Mouse (Mus musculus) testis, postnatal 14 days (tissue): ENCODE results near the gene Gm47429.
"Not testable (repeated sequence)": the region's sequence is repeated elsewhere in the genome, so short reads cannot be mapped to it uniquely, and the experiment has no call there.

Experiments
- DNase-seq: peaks from one replicate; pipeline ENCODE4 v3.0.0; 2021; ENCODE audit warnings: low spot score

The Gm47429 gene

DNA sequence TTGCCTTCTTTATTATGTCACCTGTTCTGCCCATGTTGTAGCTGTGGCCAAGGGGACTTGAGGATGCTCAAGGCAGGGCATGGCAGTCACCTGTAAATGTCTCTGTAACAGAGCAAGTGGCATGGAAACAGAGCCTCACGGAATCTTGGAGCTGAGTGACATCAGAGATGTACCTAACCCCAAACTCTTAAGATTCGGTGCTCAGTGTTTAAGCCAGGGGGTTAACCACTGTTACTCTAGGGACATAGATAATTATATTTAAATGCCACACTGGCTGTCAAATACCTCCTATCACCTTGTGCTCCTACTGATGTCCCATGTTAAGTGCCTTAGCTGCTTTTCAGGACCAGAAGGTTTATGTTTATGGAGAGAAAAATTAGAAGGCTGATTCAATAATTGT is at the start of gene Gm47429:
Gene Gm47429, minus strand, starts transcription at position 101 of the 400 bp plus-strand sequence.
- DNase-seq = no peak

DNA sequence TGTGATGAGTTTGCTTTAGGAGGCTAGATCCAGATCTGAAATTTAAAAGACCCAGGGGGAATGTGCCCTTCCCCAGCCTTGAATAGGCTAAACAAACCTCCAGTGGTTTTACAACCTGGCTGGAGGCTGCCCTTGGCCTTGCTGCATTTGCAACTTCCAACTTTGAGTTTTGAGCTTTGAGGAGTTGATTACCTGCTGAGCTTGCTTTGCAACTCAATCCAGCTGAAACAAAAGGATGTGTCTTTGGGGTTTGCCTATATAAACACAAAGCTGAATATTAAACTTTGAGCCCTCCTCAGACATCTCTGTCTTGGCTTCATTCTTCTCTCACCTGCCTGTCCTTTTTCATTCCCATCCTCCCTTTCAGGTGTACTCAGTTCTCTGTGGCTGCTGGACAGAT is 44.8 kb upstream of the Gm47429 start:
- DNase-seq = not testable (repeated sequence)

- DNase-seq = peak; percentile 14
Measured at GRCm38 (mm10) chr13:50467007-50467406, 23.3 kb upstream of the Gm47429 start, which contains the start of gene Nutm2. Nutm2 (plus strand) TSS chr13:50467307.

- peak; percentile 12 for DNase-seq
Measured at GRCm38 (mm10) chr13:50464621-50465562, 21.2 kb upstream of the Gm47429 start.

DNA sequence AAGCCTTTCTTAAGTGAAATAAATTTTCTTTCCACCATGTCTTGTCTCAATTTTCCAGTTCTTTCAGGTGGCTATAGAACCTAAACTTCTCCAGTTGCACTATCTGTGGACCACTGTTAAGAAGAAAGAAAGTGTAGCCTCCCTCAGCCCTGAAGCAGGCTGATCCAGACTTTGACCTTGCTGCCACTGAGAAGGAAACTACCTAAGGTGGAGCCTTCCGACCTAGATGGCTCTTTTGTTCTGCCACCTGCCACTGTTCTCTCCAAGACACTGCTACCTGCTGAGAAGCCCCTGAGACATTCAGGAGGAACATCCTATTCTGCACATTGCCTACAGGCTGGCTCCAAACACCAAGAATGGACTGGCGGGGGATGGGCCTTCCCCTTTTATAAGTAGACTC is 16.7 kb upstream of the Gm47429 start:
- not testable (repeated sequence) for DNase-seq

GRCm38 (mm10) chr13:50453426-50453825 is 9.7 kb upstream of the Gm47429 start:
- no peak for DNase-seq

GRCm38 (mm10) chr13:50452266-50452665 is 8.6 kb upstream of the Gm47429 start:
- DNase-seq = not testable (repeated sequence)

DNA sequence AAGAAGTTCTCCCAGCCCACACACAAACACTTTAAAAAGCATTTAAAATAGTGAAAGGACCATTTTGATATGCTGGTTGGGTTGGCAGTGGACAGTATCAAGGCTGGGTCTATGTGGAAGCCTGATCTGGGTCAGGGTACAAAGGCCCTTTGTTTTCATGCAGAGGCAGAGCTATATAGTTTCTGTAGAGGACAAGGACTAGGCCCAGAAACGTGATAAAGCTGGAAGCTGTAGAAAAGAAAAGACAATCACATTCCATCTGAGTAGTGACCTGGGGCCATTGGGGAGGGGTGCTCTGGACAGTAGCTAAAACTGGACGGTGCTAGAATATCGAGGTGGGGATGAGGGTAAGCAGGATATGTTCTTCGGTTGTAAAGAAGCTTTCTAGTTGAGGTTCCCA is 1.5 kb upstream of the Gm47429 start:
- DNase-seq = no peak

DNA sequence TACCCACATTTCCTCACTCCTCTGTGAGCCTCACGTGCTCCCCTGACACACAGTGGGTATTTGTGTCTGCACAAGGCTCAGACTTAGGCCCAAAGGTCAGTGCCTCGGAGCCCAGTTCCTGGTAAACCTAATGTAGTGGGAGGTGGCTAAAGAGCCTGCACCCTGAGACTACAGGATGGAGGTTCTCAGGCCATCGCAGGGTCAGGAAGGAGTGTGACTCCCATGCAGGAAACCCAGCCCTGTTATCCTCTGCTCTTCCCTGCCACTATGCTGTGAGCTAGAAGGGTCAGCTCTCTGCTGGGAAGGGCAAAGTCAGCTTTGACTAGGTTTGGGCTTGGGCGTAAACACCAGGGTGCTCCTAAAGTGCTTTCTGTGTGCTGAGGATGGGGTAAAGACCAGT is 17.0 kb downstream of the Gm47429 start:
- DNase-seq = no peak

DNA sequence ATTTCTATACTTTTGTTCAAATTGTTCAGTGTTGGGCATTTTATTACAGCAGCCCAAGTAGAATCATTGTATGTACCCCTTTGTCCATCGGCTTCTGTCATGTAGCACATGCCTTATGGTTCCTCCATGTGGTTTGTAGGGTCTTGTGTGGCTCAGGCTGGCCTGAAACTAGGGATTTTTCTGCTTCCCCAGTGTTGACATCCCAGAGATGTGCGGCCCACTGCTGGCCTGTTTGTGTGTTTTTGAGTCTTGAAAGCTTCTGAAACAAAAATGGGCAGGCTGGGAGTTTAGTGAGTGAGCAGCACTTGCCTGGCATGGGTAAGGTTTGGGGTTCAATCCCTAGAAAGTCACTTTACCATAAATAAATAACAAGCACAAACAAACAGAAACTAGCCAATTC is 19.2 kb downstream of the Gm47429 start:
- no peak for DNase-seq

GRCm38 (mm10) chr13:50423625-50424209 is 20.0 kb downstream of the Gm47429 start:
- DNase-seq = no peak

DNA sequence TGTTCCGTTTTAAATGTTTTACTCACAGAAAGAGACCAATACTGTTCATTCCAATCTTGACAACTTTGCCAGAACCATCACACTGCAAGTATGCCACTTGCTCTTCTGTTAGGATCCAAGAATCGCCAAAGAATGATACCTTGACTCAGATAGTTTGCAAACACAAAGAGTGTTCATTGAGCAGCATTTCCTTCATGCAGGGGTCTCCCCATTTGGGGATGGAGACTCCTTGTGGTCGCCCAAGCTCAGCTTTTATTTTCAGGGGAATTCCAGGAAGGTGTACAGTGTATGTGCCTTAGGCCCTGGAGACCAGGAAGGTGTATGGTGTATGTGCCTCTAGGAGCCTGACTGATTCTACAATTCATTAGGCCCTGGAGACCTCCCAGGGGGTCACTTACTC is 25.3 kb downstream of the Gm47429 start:
- DNase-seq = no peak

GRCm38 (mm10) chr13:50417389-50418183 is 26.1 kb downstream of the Gm47429 start, which contains the start of gene Fbxw17:
Fbxw17 (plus strand) TSS chr13:50417864.
- peak; percentile 64 for DNase-seq
